Mouse (Mus musculus) hindbrain, embryonic 14.5 days (tissue): ENCODE measurements around the gene Gm6020. TPM values are rescaled to one million over a fixed set of nuclear protein-coding genes. Genes with fewer than 3 reads are reported as not detected.
"Not testable (repeated sequence)": the region's sequence is repeated elsewhere in the genome, so short reads cannot be mapped to it uniquely, and the experiment has no call there.

ENCODE experiments used
- ATAC-seq: fragments of 200-750 bp; cut with Nextera tagmentation; 2 replicates; pipeline ENCODE4 v1.8.0; 2017; ENCODE audit warnings: moderate number of reproducible peaks, mild to moderate bottlenecking, moderate TSS enrichment, moderate library complexity; ENCODE audit not compliant: low FRiP score
- DNase-seq: peaks from one replicate; pipeline ENCODE4 v3.0.0-alpha.2; 2015; ENCODE audit warnings: low spot score
- H3K27ac ChIP-seq: fragments of 300-500 bp; sonication (generic); 2 replicates; pipeline ENCODE4 v1.5.1; 2014; ENCODE audit warnings: mild to moderate bottlenecking, moderate library complexity
- H3K27me3 ChIP-seq: fragments of 300-500 bp; sonication (generic); 2 replicates; pipeline ENCODE4 v1.6.1; 2014; ENCODE audit warnings: mild to moderate bottlenecking, low read length, mixed read lengths; ENCODE audit not compliant: control insufficient read depth, insufficient read depth
- H3K36me3 ChIP-seq: fragments of 300-500 bp; sonication (generic); replicated peaks from 2 replicates; pipeline ENCODE4 v1.6.1; 2014; ENCODE audit not compliant: control insufficient read depth, insufficient read depth
- H3K4me1 ChIP-seq: fragments of 300-500 bp; sonication (generic); replicated peaks from 2 replicates; pipeline ENCODE4 v1.6.1; 2014; ENCODE audit warnings: antibody characterized with exemption, low read length, mixed read lengths; ENCODE audit not compliant: control insufficient read depth, insufficient read depth
- H3K4me2 ChIP-seq: fragments of 300-500 bp; sonication (generic); replicated peaks from 2 replicates; pipeline ENCODE4 v1.6.1; 2014; ENCODE audit warnings: mild to moderate bottlenecking, moderate library complexity
- H3K4me3 ChIP-seq: fragments of 300-500 bp; sonication (generic); replicated peaks from 2 replicates; pipeline ENCODE4 v1.5.1; 2014; ENCODE audit warnings: mild to moderate bottlenecking, low read length
- H3K9ac ChIP-seq: fragments of 300-500 bp; sonication (generic); 2 replicates; pipeline ENCODE4 v1.6.1; 2014
- H3K9me3 ChIP-seq: fragments of 300-500 bp; sonication (generic); 2 replicates; pipeline ENCODE4 v1.6.1; 2016; ENCODE audit warnings: low read length; ENCODE audit not compliant: control insufficient read depth
- WGBS: fragments of 180-500 bp; shearing (Covaris S2); extraction: QIAGEN DNeasy Blood & Tissue Kit; methylation state at CpG from one replicate; pipeline ENCODE4 v1.1.7; 2014; 5-methylcytosine and 5-hydroxymethylcytosine counted together
- polyA plus RNA-seq: library from polyadenylated mRNA; unstranded; fragments of >200 nt; fragmentation: Nextera tagmentation; extraction: Ambion mirVana; gene quantifications from 2 replicates; pipeline ENCODE4 v1.2.1, GENCODE M21; 2014

The Gm6020 gene
- not detected in 2 replicates for polyA plus RNA-seq

- not testable (repeated sequence) for H3K4me3 ChIP-seq, H3K27me3 ChIP-seq, H3K27ac ChIP-seq, H3K36me3 ChIP-seq, ATAC-seq, DNase-seq, H3K4me1 ChIP-seq, H3K9ac ChIP-seq, H3K4me2 ChIP-seq
- 87% methylated on average over 2 of the region's 2 CpGs for WGBS
- peaks cover 25% of the 10 kb centered on the region for H3K9me3 ChIP-seq
Measured at GRCm38 (mm10) chr19:61183590-61183989, at the start of gene Gm6020. Gm6020 (plus strand) TSS chr19:61183890.

- Histone ChIP-seq H3K27ac (no peak overlapping the region), H3K36me3 (no peaks in the 10 kb centered on the region), H3K4me1 (peaks cover 14% of the 10 kb centered on the region), H3K27me3 (no peaks in the 10 kb centered on the region), H3K9ac (no peak overlapping the region), H3K4me2 (no peak overlapping the region), H3K9me3 (no peaks in the 10 kb centered on the region), H3K4me3 (no peak overlapping the region)
- DNase-seq: no peak
- ATAC-seq: no peak
Measured at GRCm38 (mm10) chr19:61138655-61139054, 45.0 kb upstream of the Gm6020 start.

- H3K36me3 ChIP-seq: no peaks in the 10 kb centered on the region
- H3K9ac ChIP-seq: peak within 1 kb of the TSS; percentile 76
- no peaks in the 10 kb centered on the region for H3K9me3 ChIP-seq
- peak within 1 kb of the TSS; percentile 77 for H3K4me3 ChIP-seq
- 0 out of 2 replicates have a peak within 1 kb of the TSS, but pooled peaks have one; percentile 45 for H3K27ac ChIP-seq
- H3K4me2 ChIP-seq: peak within 1 kb of the TSS; percentile 69
- H3K27me3 ChIP-seq: no peaks in the 10 kb centered on the region
- peaks cover 14% of the 10 kb centered on the region for H3K4me1 ChIP-seq
- DNase-seq (peak; percentile 83), ATAC-seq (peak; percentile 100)
- WGBS: 2% methylated on average over 18 of the region's 18 CpGs
Measured at GRCm38 (mm10) chr19:61140342-61141206, 43.1 kb upstream of the Gm6020 start, which contains the start of gene Zfp950. Zfp950 (minus strand) TSS chr19:61140840.

- Histone ChIP-seq H3K9me3 (no peaks in the 10 kb centered on the region), H3K4me3 (peak overlapping the region; percentile 77), H3K27ac (no peak overlapping the region), H3K4me2 (peak overlapping the region; percentile 69), H3K4me1 (peaks cover 14% of the 10 kb centered on the region), H3K27me3 (no peaks in the 10 kb centered on the region), H3K36me3 (no peaks in the 10 kb centered on the region), H3K9ac (peak overlapping the region; percentile 76)
- DNase-seq (no peak), ATAC-seq (no peak)
- WGBS: 20% methylated on average over 4 of the region's 4 CpGs
Measured at GRCm38 (mm10) chr19:61141299-61141698, 42.4 kb upstream of the Gm6020 start.

- ATAC-seq (no peak), DNase-seq (no peak)
- H3K4me1 ChIP-seq: no peaks in the 10 kb centered on the region
- H3K27ac ChIP-seq: no peak overlapping the region
- no peaks in the 10 kb centered on the region for H3K9me3 ChIP-seq
- peaks cover 7% of the 10 kb centered on the region; the same call in 1 of the 2 replicates for H3K27me3 ChIP-seq
- peak overlapping the region; percentile 54 for H3K9ac ChIP-seq
- peak overlapping the region; percentile 38 for H3K4me3 ChIP-seq
- WGBS: 10% methylated on average over 8 of the region's 8 CpGs
- H3K36me3 ChIP-seq: no peaks in the 10 kb centered on the region
- peak overlapping the region; percentile 73 for H3K4me2 ChIP-seq
Measured at GRCm38 (mm10) chr19:61151372-61151700, 32.4 kb upstream of the Gm6020 start.

GRCm38 (mm10) chr19:61151701-61152420 is 31.8 kb upstream of the Gm6020 start:
- no peaks in the 10 kb centered on the region for H3K9me3 ChIP-seq
- no peak overlapping the region for H3K27ac ChIP-seq
- peak overlapping the region; percentile 73 for H3K4me2 ChIP-seq
- peak overlapping the region; percentile 54 for H3K9ac ChIP-seq
- 7% methylated on average over 27 of the region's 27 CpGs for WGBS
- peak; percentile 55; the same call in 1 of the 2 replicates for ATAC-seq
- DNase-seq: peak; percentile 34
- peaks cover 7% of the 10 kb centered on the region; the same call in 1 of the 2 replicates for H3K27me3 ChIP-seq
- no peaks in the 10 kb centered on the region for H3K4me1 ChIP-seq
- peak overlapping the region; percentile 38 for H3K4me3 ChIP-seq
- H3K36me3 ChIP-seq: no peaks in the 10 kb centered on the region

GRCm38 (mm10) chr19:61175756-61176324 is 7.8 kb upstream of the Gm6020 start, which contains the start of gene Gm7102:
Gm7102 (minus strand) TSS chr19:61176309.
- ATAC-seq (no peak), DNase-seq (no peak)
- WGBS: 34% methylated on average over 39 of the region's 39 CpGs

GRCm38 (mm10) chr19:61199316-61199715 is 15.6 kb downstream of the Gm6020 start:
- Histone ChIP-seq H3K9me3 (no peaks in the 10 kb centered on the region), H3K9ac (no peak overlapping the region), H3K4me1 (no peaks in the 10 kb centered on the region), H3K27me3 (no peaks in the 10 kb centered on the region), H3K4me3 (no peak overlapping the region), H3K36me3 (no peaks in the 10 kb centered on the region), H3K27ac (no peak overlapping the region), H3K4me2 (no peak overlapping the region)
- WGBS: 16% methylated on average over 13 of the region's 13 CpGs
- ATAC-seq (no peak), DNase-seq (peak; percentile 85)

More at GRCm38 (mm10) chr19:61175756-61176324, 7.8 kb upstream of the Gm6020 start, which contains the start of gene Gm7102:
- Histone ChIP-seq H3K36me3 (no peaks in the 10 kb centered on the region), H3K27me3 (no peaks in the 10 kb centered on the region), H3K4me2 (peak within 1 kb of the TSS; percentile 41), H3K9ac (no peak within 1 kb of the TSS), H3K4me3 (peak within 1 kb of the TSS; percentile 27), H3K27ac (no peak within 1 kb of the TSS), H3K9me3 (no peaks in the 10 kb centered on the region), H3K4me1 (no peaks in the 10 kb centered on the region)

GRCm38 (mm10) chr19:61199836-61200235 is 16.1 kb downstream of the Gm6020 start:
- no peak overlapping the region for H3K9ac ChIP-seq
- H3K4me1 ChIP-seq: no peaks in the 10 kb centered on the region
- H3K4me2 ChIP-seq: no peak overlapping the region
- ATAC-seq (no peak), DNase-seq (no peak)
- no peaks in the 10 kb centered on the region for H3K9me3 ChIP-seq
- no peak overlapping the region for H3K4me3 ChIP-seq
- 18% methylated on average over 10 of the region's 10 CpGs for WGBS
- no peaks in the 10 kb centered on the region for H3K27me3 ChIP-seq
- H3K27ac ChIP-seq: no peak overlapping the region
- H3K36me3 ChIP-seq: no peaks in the 10 kb centered on the region
